Mouse (Mus musculus): ENCODE measurements around the gene Wdsub1. TPM values are rescaled to one million over a fixed set of nuclear protein-coding genes. Genes with fewer than 3 reads are reported as not detected.
"Not testable (repeated sequence)": the region's sequence is repeated elsewhere in the genome, so short reads cannot be mapped to it uniquely, and the experiment has no call there.

The Wdsub1 gene
- polyA plus RNA-seq, 1 experiment from 2014 or later: 42.3 TPM

DNA sequence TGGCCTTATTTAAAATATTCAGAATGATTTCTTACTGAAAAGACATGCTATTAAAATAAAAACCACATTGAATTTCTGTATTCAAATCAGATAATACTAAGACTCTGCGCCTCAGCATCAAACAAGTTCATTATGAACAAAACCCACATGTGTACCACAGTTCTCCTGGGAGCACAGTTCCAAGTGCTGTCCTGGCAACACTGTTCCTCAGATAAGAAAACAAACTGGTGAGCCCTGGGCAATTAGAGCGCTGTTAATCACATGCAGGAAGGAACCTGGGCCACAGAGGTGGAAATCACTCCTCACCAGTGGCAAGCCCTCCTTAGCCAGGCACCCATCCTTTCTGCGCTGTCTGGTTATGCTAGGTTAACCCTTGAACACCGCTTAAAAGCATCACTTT, 5.1 kb downstream of the Wdsub1 start:
- H3K36me3 ChIP-seq (ENCODE audit: insufficient read depth, low read length): peaks cover 13% of the 10 kb centered on the region
- no peaks in the 10 kb centered on the region for H3K9me3 ChIP-seq (ENCODE audit: low read length)
- TF ChIP-seq EP300 (IDR thresholded peaks at IDR 0.05): no peak
- no peak for TF ChIP-seq CTCF (IDR thresholded peaks at IDR 0.05)
- WGBS: 92% methylated on average over 4 of the region's 4 CpGs
- no peak overlapping the region for H3K9ac ChIP-seq (replicated peaks; ENCODE audit: low read depth)
- H3K4me3 ChIP-seq (ENCODE audit: low read depth, low read length): no peak overlapping the region
- no peaks in the 10 kb centered on the region for H3K27me3 ChIP-seq (replicated peaks; ENCODE audit: insufficient read depth, low read length)
- ATAC-seq (no peak), DNase-seq (ENCODE audit: low spot score) (no peak)
- H3K4me2 ChIP-seq (replicated peaks; ENCODE audit: low read depth, low read length): no peak overlapping the region
- H3K27ac ChIP-seq (ENCODE audit: low read length): no peak overlapping the region
- 0 out of 2 replicates have a peak, but pooled peaks cover 4% of the 10 kb centered on the region for H3K4me1 ChIP-seq (ENCODE audit: insufficient read depth, low read depth, low read length)

DNA sequence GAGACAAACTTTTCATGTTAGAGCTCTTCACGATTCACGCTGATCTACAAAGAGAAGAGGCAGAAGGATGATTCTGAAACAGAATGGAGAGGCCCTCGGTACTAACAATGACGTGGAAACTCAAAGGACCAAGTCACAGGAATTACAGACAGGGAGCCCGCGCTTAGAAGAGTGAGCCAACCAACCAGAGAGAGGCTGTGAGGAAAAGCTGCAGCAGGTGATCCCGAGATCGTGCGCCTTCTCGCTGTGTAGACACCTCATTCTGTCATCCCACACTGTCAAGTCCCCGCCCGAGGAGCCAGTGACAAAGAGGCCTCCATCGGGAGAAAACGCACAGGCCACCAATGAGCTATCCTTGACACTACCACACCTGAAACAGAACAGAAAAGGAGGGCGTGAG, 5.9 kb downstream of the Wdsub1 start:
- Histone ChIP-seq H3K9ac (replicated peaks; ENCODE audit: low read depth) (no peak overlapping the region), H3K4me1 (ENCODE audit: insufficient read depth, low read depth, low read length) (0 out of 2 replicates have a peak, but pooled peaks cover 4% of the 10 kb centered on the region), H3K4me3 (ENCODE audit: low read depth, low read length) (no peak overlapping the region), H3K27ac (ENCODE audit: low read length) (no peak overlapping the region), H3K9me3 (ENCODE audit: low read length) (no peaks in the 10 kb centered on the region), H3K27me3 (replicated peaks; ENCODE audit: insufficient read depth, low read length) (no peaks in the 10 kb centered on the region), H3K4me2 (replicated peaks; ENCODE audit: low read depth, low read length) (no peak overlapping the region), H3K36me3 (ENCODE audit: insufficient read depth, low read length) (peaks cover 16% of the 10 kb centered on the region)
- DNase-seq (ENCODE audit: low spot score) (no peak), ATAC-seq (no peak)
- TF ChIP-seq EP300 (IDR thresholded peaks at IDR 0.05) (no peak), CTCF (IDR thresholded peaks at IDR 0.05) (no peak)
- WGBS: 88% methylated on average over 15 of the region's 15 CpGs

DNA sequence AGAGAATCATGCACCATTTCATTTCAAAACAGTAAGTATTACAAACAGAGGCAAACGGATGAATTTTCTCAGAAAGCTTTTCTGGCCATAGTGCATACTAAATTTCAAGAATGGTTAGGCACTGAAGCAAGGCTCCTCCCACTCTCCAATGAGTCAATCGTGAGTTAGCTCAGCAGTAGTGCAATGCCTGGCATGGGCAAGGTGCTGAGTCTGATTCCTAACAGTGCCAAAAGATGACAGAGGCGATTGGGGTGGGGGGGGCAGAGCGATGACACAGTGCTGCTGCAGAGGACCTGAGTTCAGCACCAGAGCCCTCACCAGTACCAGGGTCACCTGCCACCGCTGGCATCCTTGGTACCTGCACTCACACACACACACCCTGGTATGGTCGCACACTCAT, 11.9 kb downstream of the Wdsub1 start:
- no peak for DNase-seq (ENCODE audit: low spot score)
- Histone ChIP-seq H3K27ac (ENCODE audit: low read length) (no peak overlapping the region), H3K4me1 (ENCODE audit: insufficient read depth, low read depth, low read length) (no peaks in the 10 kb centered on the region), H3K4me2 (replicated peaks; ENCODE audit: low read depth, low read length) (no peak overlapping the region), H3K9ac (replicated peaks; ENCODE audit: low read depth) (no peak overlapping the region), H3K4me3 (ENCODE audit: low read depth, low read length) (no peak overlapping the region), H3K36me3 (ENCODE audit: insufficient read depth, low read length) (peaks cover 20% of the 10 kb centered on the region), H3K9me3 (ENCODE audit: low read length) (no peaks in the 10 kb centered on the region), H3K27me3 (replicated peaks; ENCODE audit: insufficient read depth, low read length) (no peaks in the 10 kb centered on the region)
- 88% methylated on average over 6 of the region's 6 CpGs for WGBS
- no peak for ATAC-seq
- TF ChIP-seq CTCF (IDR thresholded peaks at IDR 0.05) (no peak), EP300 (IDR thresholded peaks at IDR 0.05) (no peak)

DNA sequence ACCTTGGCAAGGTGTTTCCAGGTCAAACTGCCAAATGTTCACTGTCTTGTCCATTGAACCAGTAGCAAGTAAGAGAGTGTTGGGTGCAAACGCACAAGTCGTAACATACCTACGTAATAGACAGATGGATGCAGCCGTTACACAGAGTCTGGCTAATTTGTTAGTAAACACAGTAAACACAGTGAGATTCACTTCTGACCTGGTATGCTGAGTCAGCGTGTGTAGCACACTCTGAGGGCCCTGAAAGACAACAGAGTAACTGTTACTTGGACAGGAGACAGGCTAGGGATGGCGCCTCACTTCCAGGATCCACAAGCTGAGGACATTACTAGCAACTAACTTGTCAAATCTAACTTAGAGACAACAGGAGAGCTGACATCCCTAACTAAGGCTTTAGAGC, 19.8 kb downstream of the Wdsub1 start:
- Histone ChIP-seq H3K36me3 (ENCODE audit: insufficient read depth, low read length) (peaks cover 6% of the 10 kb centered on the region; the same call in 1 of the 2 replicates), H3K9me3 (ENCODE audit: low read length) (no peaks in the 10 kb centered on the region), H3K4me1 (ENCODE audit: insufficient read depth, low read depth, low read length) (no peaks in the 10 kb centered on the region), H3K4me2 (replicated peaks; ENCODE audit: low read depth, low read length) (no peak overlapping the region), H3K27ac (ENCODE audit: low read length) (no peak overlapping the region), H3K27me3 (replicated peaks; ENCODE audit: insufficient read depth, low read length) (no peaks in the 10 kb centered on the region), H3K4me3 (ENCODE audit: low read depth, low read length) (no peak overlapping the region), H3K9ac (replicated peaks; ENCODE audit: low read depth) (no peak overlapping the region)
- WGBS: 85% methylated on average over 6 of the region's 6 CpGs
- TF ChIP-seq CTCF (IDR thresholded peaks at IDR 0.05): no peak
- no peak for TF ChIP-seq EP300 (IDR thresholded peaks at IDR 0.05)
- DNase-seq (ENCODE audit: low spot score) (no peak), ATAC-seq (no peak)

DNA sequence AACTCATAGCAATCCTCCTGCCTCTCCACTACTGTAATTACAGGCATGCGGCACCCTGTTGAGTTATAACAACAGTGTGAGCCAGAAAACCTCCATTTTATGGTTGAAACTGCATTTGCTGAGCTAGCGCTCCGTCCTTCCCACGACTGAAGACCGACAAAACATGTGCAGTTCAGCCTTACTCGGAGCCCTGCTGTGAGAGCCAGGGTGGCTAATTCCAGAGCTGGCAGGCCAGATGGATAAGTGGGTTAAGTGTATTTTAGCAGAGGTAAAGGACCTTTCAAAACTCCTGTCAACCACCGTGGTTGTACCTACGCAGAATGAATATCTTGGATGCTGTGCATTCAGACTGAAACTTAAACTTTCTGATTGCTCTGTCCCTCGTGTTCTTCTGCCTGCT, 28.0 kb downstream of the Wdsub1 start:
- Histone ChIP-seq H3K4me2 (replicated peaks; ENCODE audit: low read depth, low read length) (no peak overlapping the region), H3K9me3 (ENCODE audit: low read length) (no peaks in the 10 kb centered on the region), H3K9ac (replicated peaks; ENCODE audit: low read depth) (no peak overlapping the region), H3K27me3 (replicated peaks; ENCODE audit: insufficient read depth, low read length) (no peaks in the 10 kb centered on the region), H3K36me3 (ENCODE audit: insufficient read depth, low read length) (no peaks in the 10 kb centered on the region), H3K4me1 (ENCODE audit: insufficient read depth, low read depth, low read length) (no peaks in the 10 kb centered on the region), H3K4me3 (ENCODE audit: low read depth, low read length) (no peak overlapping the region), H3K27ac (ENCODE audit: low read length) (no peak overlapping the region)
- TF ChIP-seq CTCF (IDR thresholded peaks at IDR 0.05) (no peak), EP300 (IDR thresholded peaks at IDR 0.05) (no peak)
- ATAC-seq: no peak
- 80% methylated on average over 9 of the region's 9 CpGs for WGBS
- no peak for DNase-seq (ENCODE audit: low spot score)

DNA sequence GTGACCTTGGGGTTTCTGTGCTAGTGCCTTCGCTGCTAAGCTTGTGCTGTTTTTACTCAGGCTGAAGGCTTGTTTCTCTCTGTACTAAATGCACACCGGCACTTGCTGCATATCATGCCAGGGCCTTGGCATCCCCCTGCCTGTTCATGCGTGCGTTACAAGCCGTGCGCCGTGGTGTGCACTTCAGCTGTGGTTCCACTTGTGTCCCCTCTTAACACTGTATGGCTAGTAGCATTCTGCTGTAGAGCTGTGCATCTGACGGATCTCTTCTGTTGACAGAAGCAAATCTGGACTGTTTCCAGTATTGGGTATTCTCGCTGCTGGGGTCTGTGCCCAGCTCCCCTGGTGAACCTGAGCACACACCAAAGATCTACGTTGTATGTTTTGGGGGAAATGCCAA, 28.8 kb downstream of the Wdsub1 start:
- H3K9me3 ChIP-seq (ENCODE audit: low read length): no peaks in the 10 kb centered on the region
- H3K4me2 ChIP-seq (replicated peaks; ENCODE audit: low read depth, low read length): no peak overlapping the region
- H3K27me3 ChIP-seq (replicated peaks; ENCODE audit: insufficient read depth, low read length): no peaks in the 10 kb centered on the region
- H3K4me1 ChIP-seq (ENCODE audit: insufficient read depth, low read depth, low read length): no peaks in the 10 kb centered on the region
- WGBS: 81% methylated on average over 10 of the region's 10 CpGs
- H3K9ac ChIP-seq (replicated peaks; ENCODE audit: low read depth): no peak overlapping the region
- H3K27ac ChIP-seq (ENCODE audit: low read length): no peak overlapping the region
- no peaks in the 10 kb centered on the region for H3K36me3 ChIP-seq (ENCODE audit: insufficient read depth, low read length)
- TF ChIP-seq EP300 (IDR thresholded peaks at IDR 0.05) (no peak), CTCF (IDR thresholded peaks at IDR 0.05) (no peak; the same call in 1 of the 2 replicates)
- no peak overlapping the region for H3K4me3 ChIP-seq (ENCODE audit: low read depth, low read length)
- ATAC-seq (no peak), DNase-seq (ENCODE audit: low spot score) (no peak)

DNA sequence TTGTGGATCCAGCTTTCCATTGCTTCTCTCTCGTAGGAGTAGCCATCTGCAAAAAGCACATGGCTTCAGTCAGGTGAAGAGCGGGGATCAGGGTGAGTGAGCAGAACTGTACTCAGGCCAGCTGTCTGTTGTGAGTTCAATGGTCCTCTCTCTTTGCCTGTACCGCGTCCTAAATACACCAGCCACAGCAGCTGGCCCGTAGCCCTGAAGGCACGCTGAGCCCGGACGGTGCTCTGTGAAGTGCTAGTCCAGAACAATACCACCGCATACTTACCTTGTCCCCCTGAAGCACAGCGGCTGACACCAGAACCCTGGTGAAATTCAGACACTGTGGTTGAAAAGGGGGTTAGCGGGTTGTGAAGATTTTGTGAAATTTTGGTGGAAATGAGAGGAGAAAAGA, 29.5 kb downstream of the Wdsub1 start:
- no peak overlapping the region for H3K4me2 ChIP-seq (replicated peaks; ENCODE audit: low read depth, low read length)
- H3K36me3 ChIP-seq (ENCODE audit: insufficient read depth, low read length): no peaks in the 10 kb centered on the region
- DNase-seq (ENCODE audit: low spot score) (no peak), ATAC-seq (no peak)
- TF ChIP-seq EP300 (IDR thresholded peaks at IDR 0.05) (no peak), CTCF (IDR thresholded peaks at IDR 0.05) (no peak)
- H3K27me3 ChIP-seq (replicated peaks; ENCODE audit: insufficient read depth, low read length): no peaks in the 10 kb centered on the region
- H3K4me3 ChIP-seq (ENCODE audit: low read depth, low read length): no peak overlapping the region
- 94% methylated on average over 11 of the region's 11 CpGs for WGBS
- H3K9ac ChIP-seq (replicated peaks; ENCODE audit: low read depth): no peak overlapping the region
- H3K27ac ChIP-seq (ENCODE audit: low read length): no peak overlapping the region
- no peaks in the 10 kb centered on the region for H3K4me1 ChIP-seq (ENCODE audit: insufficient read depth, low read depth, low read length)
- no peaks in the 10 kb centered on the region for H3K9me3 ChIP-seq (ENCODE audit: low read length)

DNA sequence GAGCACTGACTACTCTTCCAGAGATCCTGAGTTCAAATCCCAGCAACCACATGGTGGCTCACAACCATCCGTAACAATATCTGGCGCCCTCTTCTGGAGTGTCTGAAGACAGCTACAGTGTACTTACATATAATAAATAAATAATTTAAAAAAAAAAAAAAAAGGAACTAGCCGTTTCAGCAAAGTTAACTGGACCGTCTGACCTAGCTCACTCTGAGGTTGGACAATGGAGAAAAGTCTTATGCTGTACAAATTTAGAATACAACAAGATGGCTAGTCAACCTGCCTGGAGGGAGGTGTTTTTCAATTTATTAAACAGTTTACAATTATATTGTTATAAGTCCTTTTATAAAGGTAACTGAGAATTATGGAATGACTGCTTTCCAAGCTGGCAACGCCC, 30.5 kb downstream of the Wdsub1 start:
- not testable (repeated sequence) for H3K4me3 ChIP-seq (ENCODE audit: low read depth, low read length); ATAC-seq; H3K4me2 ChIP-seq (replicated peaks; ENCODE audit: low read depth, low read length); H3K9me3 ChIP-seq (ENCODE audit: low read length); H3K36me3 ChIP-seq (ENCODE audit: insufficient read depth, low read length); DNase-seq (ENCODE audit: low spot score); H3K4me1 ChIP-seq (ENCODE audit: insufficient read depth, low read depth, low read length); H3K27ac ChIP-seq (ENCODE audit: low read length); H3K27me3 ChIP-seq (replicated peaks; ENCODE audit: insufficient read depth, low read length); H3K9ac ChIP-seq (replicated peaks; ENCODE audit: low read depth)
- WGBS: 70% methylated on average over 3 of the region's 5 CpGs

All from lung, postnatal 0 days (tissue).